Mouse (Mus musculus): ENCODE results near the gene Prl3c1.
"Not testable (repeated sequence)": the region's sequence is repeated elsewhere in the genome, so short reads cannot be mapped to it uniquely, and the experiment has no call there.

Prl3c1 gene

GRCm38 (mm10) chr13:27196359-27196758, at the start of gene Prl3c1:
Gene Prl3c1 (plus strand): TSS chr13:27196659.
- DNase-seq (ENCODE audit: low spot score), result no peak

GRCm38 (mm10) chr13:27148264-27148663, 48.2 kb upstream of the Prl3c1 start:
- DNase-seq (ENCODE audit: low spot score), result no peak

GRCm38 (mm10) chr13:27156490-27156889, 40.0 kb upstream of the Prl3c1 start, which contains the start of gene Prl3d3:
Gene Prl3d3 (plus strand): TSS chr13:27156790.
- DNase-seq (ENCODE audit: low spot score), result not testable (repeated sequence)

GRCm38 (mm10) chr13:27241547-27241946, 45.1 kb downstream of the Prl3c1 start, which contains the start of gene Prl3b1:
Gene Prl3b1 (plus strand): TSS chr13:27241847.
- no peak for DNase-seq (ENCODE audit: low spot score)

Measured in left cerebral cortex, adult 11 months (tissue).